Mouse (Mus musculus): ENCODE results near the gene Lnx1. TPM values are rescaled to one million over a fixed set of nuclear protein-coding genes. Genes with fewer than 3 reads are reported as not detected.

Gene Lnx1
- total and polyA plus RNA-seq, 3 experiments, result 9.8 to 13.8 (median 12.2) TPM

- TF ChIP-seq CTCF (IDR thresholded peaks at IDR 0.05) (no peak), POLR2A (IDR thresholded peaks at IDR 0.05; ENCODE audit: insufficient read depth, low read depth, low read length) (no peak), EP300 (IDR thresholded peaks at IDR 0.05; ENCODE audit: insufficient read depth, low read depth, low read length) (no peak)
- Histone ChIP-seq H3K36me3 (ENCODE audit: control insufficient read depth, insufficient read depth, low read length) (peaks cover 10% of the 10 kb centered on the region), H3K27me3 (ENCODE audit: control insufficient read depth, insufficient read depth, low read length) (no peaks in the 10 kb centered on the region), H3K79me2 (replicated peaks; ENCODE audit: control insufficient read depth, insufficient read depth, low read length) (no peaks in the 10 kb centered on the region), H3K4me3 (no peak overlapping the region), H3K9ac (ENCODE audit: low read depth, low read length) (no peak overlapping the region), H3K27ac (no peak overlapping the region; the same call in 1 of the 2 replicates), H3K4me1 (ENCODE audit: control insufficient read depth, insufficient read depth, low read length) (peaks cover 4% of the 10 kb centered on the region)
- intact Hi-C loops (cut with DNase I), result no loop called here
- 49% methylated on average over 3 of the region's 3 CpGs for WGBS
- no peak for DNase-seq
Measured at GRCm38 (mm10) chr5:74601171-74601570, 101.5 kb downstream of the Lnx1 start.

DNA sequence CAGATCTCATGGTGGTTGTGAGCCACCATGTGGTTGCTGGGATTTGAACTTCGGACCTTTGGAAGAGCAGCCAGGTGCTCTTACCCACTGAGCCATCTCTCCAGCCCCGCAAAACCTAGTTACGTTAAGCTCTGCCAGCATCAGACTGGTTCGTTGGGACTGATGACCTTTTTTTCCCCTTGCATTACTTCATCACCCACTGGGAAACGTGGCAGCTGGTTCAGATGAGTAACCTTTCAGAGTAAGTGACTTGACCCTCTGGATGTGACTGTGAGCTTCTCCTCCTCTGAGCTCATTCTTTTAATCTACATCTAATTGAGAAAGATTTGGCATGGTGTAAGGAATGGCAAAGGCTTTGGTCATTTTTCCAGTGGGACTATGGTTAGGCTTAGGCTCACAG is 102.7 kb downstream of the Lnx1 start:
- peaks cover 4% of the 10 kb centered on the region for H3K4me1 ChIP-seq (ENCODE audit: control insufficient read depth, insufficient read depth, low read length)
- DNase-seq, result no peak

DNA sequence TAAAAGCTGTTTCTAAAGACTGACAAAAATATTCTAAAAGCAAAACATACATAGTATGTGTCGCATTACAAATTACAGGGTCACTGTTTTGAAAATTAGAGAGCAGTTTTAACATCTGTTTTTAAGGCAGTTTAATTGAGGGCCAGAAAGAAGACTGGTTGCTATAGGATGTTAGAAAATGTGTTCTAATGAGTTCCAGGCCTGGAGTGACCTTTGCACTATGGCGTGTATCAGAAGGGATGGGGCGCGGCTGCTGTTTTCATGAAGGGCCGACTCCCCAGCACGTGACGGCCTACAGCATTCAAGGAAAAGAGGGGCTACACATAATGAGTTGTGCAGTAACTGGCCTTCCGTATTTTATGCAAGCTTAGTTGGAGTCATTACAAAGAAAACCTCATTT is 109.6 kb downstream of the Lnx1 start:
- intact Hi-C loops (cut with DNase I), result loop anchor here (5.0 kb wide), 1 partner anchor 281 kb away; no protein-coding TSS in a partner anchor
- no peak for TF ChIP-seq EP300 (IDR thresholded peaks at IDR 0.05; ENCODE audit: insufficient read depth, low read depth, low read length)
- no peak for TF ChIP-seq POLR2A (IDR thresholded peaks at IDR 0.05; ENCODE audit: insufficient read depth, low read depth, low read length)
- no peak for TF ChIP-seq CTCF (IDR thresholded peaks at IDR 0.05)
- no peak for DNase-seq
- WGBS, result 91% methylated on average over 8 of the region's 8 CpGs
- H3K27ac ChIP-seq, result no peak overlapping the region
- H3K4me3 ChIP-seq, result no peak overlapping the region
- H3K36me3 ChIP-seq (ENCODE audit: control insufficient read depth, insufficient read depth, low read length), result peaks cover 7% of the 10 kb centered on the region
- no peak overlapping the region for H3K9ac ChIP-seq (ENCODE audit: low read depth, low read length)
- no peaks in the 10 kb centered on the region for H3K27me3 ChIP-seq (ENCODE audit: control insufficient read depth, insufficient read depth, low read length)
- H3K4me1 ChIP-seq (ENCODE audit: control insufficient read depth, insufficient read depth, low read length), result no peaks in the 10 kb centered on the region
- H3K79me2 ChIP-seq (replicated peaks; ENCODE audit: control insufficient read depth, insufficient read depth, low read length), result no peaks in the 10 kb centered on the region

More for the DNA sequence above, 102.7 kb downstream of the Lnx1 start:
- intact Hi-C loops (cut with DNase I), result no loop called here
- Histone ChIP-seq H3K36me3 (ENCODE audit: control insufficient read depth, insufficient read depth, low read length) (peaks cover 10% of the 10 kb centered on the region), H3K79me2 (replicated peaks; ENCODE audit: control insufficient read depth, insufficient read depth, low read length) (no peaks in the 10 kb centered on the region), H3K4me3 (no peak overlapping the region), H3K9ac (ENCODE audit: low read depth, low read length) (no peak overlapping the region), H3K27me3 (ENCODE audit: control insufficient read depth, insufficient read depth, low read length) (no peaks in the 10 kb centered on the region), H3K27ac (no peak overlapping the region)
- WGBS, result 57% methylated on average over 5 of the region's 5 CpGs
- no peak for TF ChIP-seq CTCF (IDR thresholded peaks at IDR 0.05)
- TF ChIP-seq POLR2A (IDR thresholded peaks at IDR 0.05; ENCODE audit: insufficient read depth, low read depth, low read length), result no peak
- TF ChIP-seq EP300 (IDR thresholded peaks at IDR 0.05; ENCODE audit: insufficient read depth, low read depth, low read length), result no peak

- intact Hi-C loops (cut with DNase I), result loop anchor here (5.0 kb wide), 1 partner anchor 279 kb away; no protein-coding TSS in a partner anchor
- DNase-seq, result no peak
Measured at GRCm38 (mm10) chr5:74591413-74591812, 111.3 kb downstream of the Lnx1 start.

GRCm38 (mm10) chr5:74589133-74589532 is 113.6 kb downstream of the Lnx1 start:
- WGBS, result 95% methylated on average over 7 of the region's 7 CpGs
- no peak overlapping the region for H3K27ac ChIP-seq
- no peak overlapping the region for H3K4me3 ChIP-seq
- no peak for DNase-seq
- TF ChIP-seq POLR2A (IDR thresholded peaks at IDR 0.05; ENCODE audit: insufficient read depth, low read depth, low read length) (no peak), CTCF (IDR thresholded peaks at IDR 0.05) (no peak), EP300 (IDR thresholded peaks at IDR 0.05; ENCODE audit: insufficient read depth, low read depth, low read length) (no peak)
- H3K79me2 ChIP-seq (replicated peaks; ENCODE audit: control insufficient read depth, insufficient read depth, low read length), result no peaks in the 10 kb centered on the region
- H3K9ac ChIP-seq (ENCODE audit: low read depth, low read length), result no peak overlapping the region
- intact Hi-C loops (cut with DNase I), result no loop called here
- H3K27me3 ChIP-seq (ENCODE audit: control insufficient read depth, insufficient read depth, low read length), result no peaks in the 10 kb centered on the region
- peaks cover 10% of the 10 kb centered on the region for H3K36me3 ChIP-seq (ENCODE audit: control insufficient read depth, insufficient read depth, low read length)
- no peaks in the 10 kb centered on the region for H3K4me1 ChIP-seq (ENCODE audit: control insufficient read depth, insufficient read depth, low read length)

More at GRCm38 (mm10) chr5:74591413-74591812, 111.3 kb downstream of the Lnx1 start:
- WGBS, result 92% methylated on average over 5 of the region's 5 CpGs
- Histone ChIP-seq H3K9ac (ENCODE audit: low read depth, low read length) (no peak overlapping the region), H3K4me3 (no peak overlapping the region), H3K36me3 (ENCODE audit: control insufficient read depth, insufficient read depth, low read length) (peaks cover 10% of the 10 kb centered on the region), H3K79me2 (replicated peaks; ENCODE audit: control insufficient read depth, insufficient read depth, low read length) (no peaks in the 10 kb centered on the region), H3K27ac (no peak overlapping the region), H3K27me3 (ENCODE audit: control insufficient read depth, insufficient read depth, low read length) (no peaks in the 10 kb centered on the region), H3K4me1 (ENCODE audit: control insufficient read depth, insufficient read depth, low read length) (no peaks in the 10 kb centered on the region)
- TF ChIP-seq POLR2A (IDR thresholded peaks at IDR 0.05; ENCODE audit: insufficient read depth, low read depth, low read length) (no peak), CTCF (IDR thresholded peaks at IDR 0.05) (peak; percentile 41)

DNA sequence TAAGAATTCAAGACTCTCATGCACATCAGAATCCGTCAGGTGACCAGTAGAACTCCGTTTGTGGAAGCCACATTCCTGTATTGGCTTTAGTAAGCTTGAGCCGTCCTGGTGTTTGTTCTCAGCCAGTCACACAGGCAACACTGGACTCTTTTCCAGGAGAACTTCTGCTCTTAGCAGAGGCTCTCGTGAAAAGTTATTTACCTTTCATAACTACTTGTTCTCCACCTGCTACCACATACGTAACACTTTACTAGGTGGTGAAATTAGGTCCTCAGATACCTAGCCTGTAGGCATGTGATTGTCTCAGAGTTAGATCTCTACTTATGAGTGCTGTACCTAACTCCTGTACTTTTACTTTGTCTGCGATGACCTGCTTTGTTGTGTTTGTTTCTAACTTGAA is 130.9 kb downstream of the Lnx1 start:
- TF ChIP-seq EP300 (IDR thresholded peaks at IDR 0.05; ENCODE audit: insufficient read depth, low read depth, low read length) (no peak), POLR2A (IDR thresholded peaks at IDR 0.05; ENCODE audit: insufficient read depth, low read depth, low read length) (no peak), CTCF (IDR thresholded peaks at IDR 0.05) (no peak)
- Histone ChIP-seq H3K79me2 (replicated peaks; ENCODE audit: control insufficient read depth, insufficient read depth, low read length) (no peaks in the 10 kb centered on the region), H3K27ac (no peak overlapping the region), H3K4me1 (ENCODE audit: control insufficient read depth, insufficient read depth, low read length) (no peaks in the 10 kb centered on the region), H3K36me3 (ENCODE audit: control insufficient read depth, insufficient read depth, low read length) (no peaks in the 10 kb centered on the region; the same call in none of the 2 replicates), H3K9ac (ENCODE audit: low read depth, low read length) (no peak overlapping the region), H3K27me3 (ENCODE audit: control insufficient read depth, insufficient read depth, low read length) (no peaks in the 10 kb centered on the region), H3K4me3 (no peak overlapping the region)
- intact Hi-C loops (cut with DNase I), result no loop called here
- DNase-seq, result no peak
- WGBS, result 89% methylated on average over 6 of the region's 6 CpGs

Measured in heart, adult 2 months (tissue).